Mouse (Mus musculus) hindbrain, embryonic 14.5 days (tissue): Measurements from ENCODE around the gene Srm. TPM values are rescaled to one million over a fixed set of nuclear protein-coding genes. Genes with fewer than 3 reads are reported as not detected.
A peak's percentile ranks its signal among the peaks of the same experiment; 100 is the strongest.

Experiments
- ATAC-seq: fragments of 200-750 bp; cut with Nextera tagmentation; 2 replicates; pipeline ENCODE4 v1.8.0; 2017; ENCODE audit warnings: moderate number of reproducible peaks, mild to moderate bottlenecking, moderate TSS enrichment, moderate library complexity; ENCODE audit not compliant: low FRiP score
- DNase-seq: peaks from one replicate; pipeline ENCODE4 v3.0.0-alpha.2; 2015; ENCODE audit warnings: low spot score
- H3K27ac ChIP-seq: fragments of 300-500 bp; sonication (generic); 2 replicates; pipeline ENCODE4 v1.5.1; 2014; ENCODE audit warnings: mild to moderate bottlenecking, moderate library complexity
- H3K27me3 ChIP-seq: fragments of 300-500 bp; sonication (generic); 2 replicates; pipeline ENCODE4 v1.6.1; 2014; ENCODE audit warnings: mild to moderate bottlenecking, low read length, mixed read lengths; ENCODE audit not compliant: control insufficient read depth, insufficient read depth
- H3K36me3 ChIP-seq: fragments of 300-500 bp; sonication (generic); replicated peaks from 2 replicates; pipeline ENCODE4 v1.6.1; 2014; ENCODE audit not compliant: control insufficient read depth, insufficient read depth
- H3K4me1 ChIP-seq: fragments of 300-500 bp; sonication (generic); replicated peaks from 2 replicates; pipeline ENCODE4 v1.6.1; 2014; ENCODE audit warnings: antibody characterized with exemption, low read length, mixed read lengths; ENCODE audit not compliant: control insufficient read depth, insufficient read depth
- H3K4me2 ChIP-seq: fragments of 300-500 bp; sonication (generic); replicated peaks from 2 replicates; pipeline ENCODE4 v1.6.1; 2014; ENCODE audit warnings: mild to moderate bottlenecking, moderate library complexity
- H3K4me3 ChIP-seq: fragments of 300-500 bp; sonication (generic); replicated peaks from 2 replicates; pipeline ENCODE4 v1.5.1; 2014; ENCODE audit warnings: mild to moderate bottlenecking, low read length
- H3K9ac ChIP-seq: fragments of 300-500 bp; sonication (generic); 2 replicates; pipeline ENCODE4 v1.6.1; 2014
- H3K9me3 ChIP-seq: fragments of 300-500 bp; sonication (generic); 2 replicates; pipeline ENCODE4 v1.6.1; 2016; ENCODE audit warnings: low read length; ENCODE audit not compliant: control insufficient read depth
- whole genome bisulfite sequencing: fragments of 180-500 bp; shearing (Covaris S2); extraction: QIAGEN DNeasy Blood & Tissue Kit; methylation state at CpG from one replicate; pipeline ENCODE4 v1.1.7; 2014; 5-methylcytosine and 5-hydroxymethylcytosine counted together
- polyA plus RNA-seq: library from polyadenylated mRNA; unstranded; fragments of >200 nt; fragmentation: Nextera tagmentation; extraction: Ambion mirVana; gene quantifications from 2 replicates; pipeline ENCODE4 v1.2.1, GENCODE M21; 2014

Gene Srm
- 180 and 191 TPM in 2 replicates for polyA plus RNA-seq

- peaks cover 12% of the 10 kb centered on the region for H3K4me1 ChIP-seq
Observed at GRCm38 (mm10) chr4:148591171-148591630, at the start of gene Srm. Srm (plus strand) TSS chr4:148591503.

GRCm38 (mm10) chr4:148549106-148549505, 42.2 kb upstream of the Srm start:
- WGBS = 81% methylated on average over 4 of the region's 4 CpGs
- no peak overlapping the region for H3K9ac ChIP-seq
- no peak for ATAC-seq

More at GRCm38 (mm10) chr4:148591171-148591630, at the start of gene Srm:
- peak within 1 kb of the TSS; percentile 83 for H3K9ac ChIP-seq
- peak within 1 kb of the TSS; percentile 91 for H3K4me3 ChIP-seq
- peaks cover 31% of the 10 kb centered on the region for H3K36me3 ChIP-seq
- DNase-seq (peak; percentile 94), ATAC-seq (peak; percentile 99)
- no peaks in the 10 kb centered on the region for H3K27me3 ChIP-seq
- under 1% methylated on average over 43 of the region's 50 CpGs for WGBS
- H3K9me3 ChIP-seq = no peaks in the 10 kb centered on the region
- peak within 1 kb of the TSS; percentile 76 for H3K27ac ChIP-seq
- H3K4me2 ChIP-seq = peak within 1 kb of the TSS; percentile 88

GRCm38 (mm10) chr4:148557766-148558165, 33.5 kb upstream of the Srm start:
- H3K27ac ChIP-seq = peak overlapping the region; percentile 93
- H3K9me3 ChIP-seq = no peaks in the 10 kb centered on the region
- DNase-seq = peak; percentile 28
- ATAC-seq = peak; percentile 10; the same call in 1 of the 2 replicates
- H3K36me3 ChIP-seq = peaks cover 71% of the 10 kb centered on the region
- H3K4me1 ChIP-seq = peaks cover 6% of the 10 kb centered on the region
- H3K27me3 ChIP-seq = no peaks in the 10 kb centered on the region
- peak overlapping the region; percentile 60 for H3K4me3 ChIP-seq
- WGBS = 36% methylated on average over 6 of the region's 6 CpGs
- H3K9ac ChIP-seq = peak overlapping the region; percentile 80
- peak overlapping the region; percentile 54 for H3K4me2 ChIP-seq

More at GRCm38 (mm10) chr4:148549106-148549505, 42.2 kb upstream of the Srm start:
- Histone ChIP-seq H3K4me2 (no peak overlapping the region), H3K9me3 (no peaks in the 10 kb centered on the region), H3K4me1 (no peaks in the 10 kb centered on the region), H3K27ac (no peak overlapping the region), H3K27me3 (no peaks in the 10 kb centered on the region), H3K4me3 (no peak overlapping the region), H3K36me3 (peaks cover 97% of the 10 kb centered on the region)
- DNase-seq = no peak

GRCm38 (mm10) chr4:148558297-148559000, 32.9 kb upstream of the Srm start, which contains the start of gene Exosc10:
Exosc10 (plus strand) TSS chr4:148558429.
- peaks cover 6% of the 10 kb centered on the region for H3K4me1 ChIP-seq
- peak; percentile 95 for ATAC-seq
- no peaks in the 10 kb centered on the region for H3K27me3 ChIP-seq
- peak within 1 kb of the TSS; percentile 80 for H3K9ac ChIP-seq
- under 1% methylated on average over 63 of the region's 63 CpGs for WGBS
- H3K36me3 ChIP-seq = peaks cover 71% of the 10 kb centered on the region
- DNase-seq = peak; percentile 96
- H3K27ac ChIP-seq = peak within 1 kb of the TSS; percentile 93
- no peaks in the 10 kb centered on the region for H3K9me3 ChIP-seq
- H3K4me3 ChIP-seq = peak within 1 kb of the TSS; percentile 60
- peak within 1 kb of the TSS; percentile 54 for H3K4me2 ChIP-seq

- H3K36me3 ChIP-seq = peaks cover 78% of the 10 kb centered on the region
- no peak overlapping the region for H3K4me3 ChIP-seq
- H3K4me1 ChIP-seq = peaks cover 6% of the 10 kb centered on the region
- DNase-seq (no peak), ATAC-seq (no peak)
- H3K4me2 ChIP-seq = no peak overlapping the region
- no peak overlapping the region for H3K27ac ChIP-seq
- H3K9me3 ChIP-seq = no peaks in the 10 kb centered on the region
- 95% methylated on average over 17 of the region's 17 CpGs for WGBS
- no peaks in the 10 kb centered on the region for H3K27me3 ChIP-seq
- no peak overlapping the region for H3K9ac ChIP-seq
Observed at GRCm38 (mm10) chr4:148562676-148563075, 28.6 kb upstream of the Srm start.

GRCm38 (mm10) chr4:148563595-148563994, 27.7 kb upstream of the Srm start:
- Histone ChIP-seq H3K9me3 (no peaks in the 10 kb centered on the region), H3K9ac (no peak overlapping the region), H3K27ac (no peak overlapping the region), H3K4me2 (no peak overlapping the region), H3K4me3 (no peak overlapping the region), H3K27me3 (no peaks in the 10 kb centered on the region), H3K4me1 (peaks cover 6% of the 10 kb centered on the region), H3K36me3 (peaks cover 87% of the 10 kb centered on the region)
- ATAC-seq = no peak
- DNase-seq = no peak
- WGBS = 93% methylated on average over 12 of the region's 12 CpGs

GRCm38 (mm10) chr4:148570138-148570537, 21.2 kb upstream of the Srm start:
- Histone ChIP-seq H3K27me3 (no peaks in the 10 kb centered on the region), H3K4me2 (no peak overlapping the region), H3K9ac (no peak overlapping the region), H3K36me3 (peaks cover 100% of the 10 kb centered on the region), H3K4me3 (no peak overlapping the region), H3K4me1 (no peaks in the 10 kb centered on the region), H3K9me3 (no peaks in the 10 kb centered on the region), H3K27ac (no peak overlapping the region)
- WGBS = 89% methylated on average over 10 of the region's 10 CpGs
- no peak for DNase-seq
- no peak for ATAC-seq

GRCm38 (mm10) chr4:148570693-148571295, 20.5 kb upstream of the Srm start:
- WGBS = 98% methylated on average over 9 of the region's 9 CpGs
- H3K36me3 ChIP-seq = peaks cover 100% of the 10 kb centered on the region
- H3K4me1 ChIP-seq = no peaks in the 10 kb centered on the region

GRCm38 (mm10) chr4:148573222-148573621, 18.1 kb upstream of the Srm start:
- 96% methylated on average over 7 of the region's 7 CpGs for WGBS
- Histone ChIP-seq H3K4me3 (no peak overlapping the region), H3K4me2 (no peak overlapping the region), H3K4me1 (no peaks in the 10 kb centered on the region), H3K36me3 (peaks cover 100% of the 10 kb centered on the region), H3K27ac (no peak overlapping the region), H3K9ac (no peak overlapping the region), H3K9me3 (no peaks in the 10 kb centered on the region), H3K27me3 (no peaks in the 10 kb centered on the region)
- no peak for DNase-seq
- ATAC-seq = no peak

More at GRCm38 (mm10) chr4:148570693-148571295, 20.5 kb upstream of the Srm start:
- no peak overlapping the region for H3K27ac ChIP-seq
- H3K4me2 ChIP-seq = no peak overlapping the region
- H3K27me3 ChIP-seq = no peaks in the 10 kb centered on the region
- H3K4me3 ChIP-seq = no peak overlapping the region
- no peak for ATAC-seq
- H3K9ac ChIP-seq = no peak overlapping the region
- H3K9me3 ChIP-seq = no peaks in the 10 kb centered on the region
- no peak for DNase-seq
